Mouse (Mus musculus): ENCODE measurements at regions not wholly inside any gene's neighbourhood (a gene's known extent, or its start where the extent isn't known, plus 50 kb on each side); places are given as distances from the start of the nearest gene placed in this dataset.

- no peak for TF ChIP-seq CTCF (IDR thresholded peaks at IDR 0.05; ENCODE audit: insufficient read depth, low read length)
- TF ChIP-seq POLR2A (IDR thresholded peaks at IDR 0.05; ENCODE audit: borderline replicate concordance, extremely low read depth, low read depth, low read length), result no peak
Observed at GRCm38 (mm10) chr13:37632835-37633440, 145.3 kb upstream of the Rreb1 start.

Data from lung, adult 2 months (tissue).